Mouse (Mus musculus) left cerebral cortex, postnatal 14 days (tissue): Measurements from ENCODE around the gene Olfr459. TPM values are rescaled to one million over a fixed set of nuclear protein-coding genes. Genes with fewer than 3 reads are reported as not detected.

Experiments used
- DNase-seq, 2 experiments: peaks; one replicate each; pipeline ENCODE4 v3.0.0; 2021 to 2022; ENCODE audit warnings: low spot score in 2 of 2, mixed read lengths in 1 of 2
- intact Hi-C: fragments of 180-260 bp; cut with DNase I; formaldehyde crosslinking; loops from one replicate; pipeline ENCODE4 v1.15.1; 2025
- long read RNA-seq, 2 experiments: library from polyadenylated mRNA; stranded (forward); transcript quantifications; one replicate each; pipeline ENCODE4 v2.0.0; 2021
- total RNA-seq, 2 experiments: library from RNA; stranded (reverse); gene quantifications; 2 replicates each; pipeline ENCODE4 v1.2.3; 2021

Olfr459 gene
- not detected for total RNA-seq
- long read RNA-seq, experiment 1 = 0 reads
- long read RNA-seq, experiment 2 = 0 reads

GRCm38 (mm10) chr6:41775077-41775476 is at the start of gene Olfr459:
Gene Olfr459, minus strand, starts transcription at chr6:41775177.
- intact Hi-C loops = loop anchor here (2.0 kb wide), 1 partner anchor 408 kb away; no protein-coding TSS in a partner anchor
- no peak for DNase-seq

GRCm38 (mm10) chr6:41824086-41824485 is 49.1 kb upstream of the Olfr459 start:
- DNase-seq = no peak
- intact Hi-C loops = no loop called here

- DNase-seq = no peak
- intact Hi-C loops = no loop called here
Observed at GRCm38 (mm10) chr6:41786700-41787099, 11.7 kb upstream of the Olfr459 start.

DNA sequence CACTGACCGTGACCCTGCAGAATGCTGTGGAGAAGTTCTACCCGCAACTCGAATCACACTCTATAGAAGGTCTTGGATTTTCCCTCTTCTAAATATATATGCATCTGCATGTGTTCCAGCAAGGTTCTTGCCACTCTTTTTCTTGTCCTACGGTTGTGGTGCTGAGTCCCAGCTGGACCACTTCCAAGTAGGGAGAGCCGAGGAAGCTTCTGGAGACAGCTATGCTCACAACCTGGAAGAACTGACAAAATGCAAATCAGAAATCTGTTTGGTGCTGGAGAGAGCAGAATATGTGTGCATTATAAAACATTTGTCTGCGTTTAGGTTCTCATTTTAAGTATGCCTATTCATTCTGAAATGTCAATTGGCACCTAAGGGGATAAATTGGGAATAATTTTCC is 744 bp upstream of the Olfr459 start:
- DNase-seq = peak; percentile 73 to 91
- intact Hi-C loops = loop anchor here (2.0 kb wide), 1 partner anchor 407 kb away; no protein-coding TSS in a partner anchor

- intact Hi-C loops = no loop called here
- DNase-seq = no peak
Observed at GRCm38 (mm10) chr6:41769872-41770271, 5.1 kb downstream of the Olfr459 start.

DNA sequence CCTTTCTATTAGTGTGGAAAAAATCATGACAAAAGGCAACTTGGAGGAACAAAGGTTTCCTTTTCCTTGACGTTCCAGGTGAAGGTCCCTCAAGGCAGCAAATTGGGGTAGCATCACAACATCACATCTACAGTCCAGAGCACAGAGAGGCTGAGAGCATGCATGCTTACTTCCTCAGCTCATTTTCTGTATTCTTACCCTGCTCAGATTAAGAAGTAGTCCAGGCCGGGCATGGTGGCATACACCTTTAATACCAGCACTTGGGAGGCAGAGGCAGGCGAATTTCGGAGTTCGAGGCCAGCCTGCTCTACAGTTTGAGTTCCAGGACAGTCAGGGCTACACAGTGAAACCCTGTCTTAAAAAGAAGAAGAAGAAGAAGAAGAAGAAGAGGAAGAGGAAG is 10.7 kb downstream of the Olfr459 start:
- intact Hi-C loops = loop anchor here (5.0 kb wide), 1 partner anchor 818 kb away; no protein-coding TSS in a partner anchor
- no peak for DNase-seq

DNA sequence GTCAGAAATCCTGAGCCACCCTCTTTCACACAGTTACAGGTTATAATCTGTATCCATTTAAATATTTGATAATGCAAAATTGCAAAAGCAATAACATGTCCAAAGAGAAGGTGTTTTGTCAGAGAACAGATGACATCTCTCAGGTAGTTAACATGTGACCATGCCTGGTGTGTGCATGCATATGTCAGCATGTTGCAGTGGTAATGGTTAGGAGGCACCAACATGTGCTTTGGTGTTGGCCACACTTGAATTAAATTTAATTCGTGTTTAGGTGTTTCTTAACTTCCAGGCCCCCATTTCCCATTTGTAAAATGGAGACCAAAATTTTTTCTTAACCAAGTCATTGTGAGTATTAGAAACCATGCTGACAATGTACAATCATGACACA is 12.6 kb downstream of the Olfr459 start:
- DNase-seq = no peak
- intact Hi-C loops = loop anchor here (5.0 kb wide), 1 partner anchor 820 kb away; no protein-coding TSS in a partner anchor

DNA sequence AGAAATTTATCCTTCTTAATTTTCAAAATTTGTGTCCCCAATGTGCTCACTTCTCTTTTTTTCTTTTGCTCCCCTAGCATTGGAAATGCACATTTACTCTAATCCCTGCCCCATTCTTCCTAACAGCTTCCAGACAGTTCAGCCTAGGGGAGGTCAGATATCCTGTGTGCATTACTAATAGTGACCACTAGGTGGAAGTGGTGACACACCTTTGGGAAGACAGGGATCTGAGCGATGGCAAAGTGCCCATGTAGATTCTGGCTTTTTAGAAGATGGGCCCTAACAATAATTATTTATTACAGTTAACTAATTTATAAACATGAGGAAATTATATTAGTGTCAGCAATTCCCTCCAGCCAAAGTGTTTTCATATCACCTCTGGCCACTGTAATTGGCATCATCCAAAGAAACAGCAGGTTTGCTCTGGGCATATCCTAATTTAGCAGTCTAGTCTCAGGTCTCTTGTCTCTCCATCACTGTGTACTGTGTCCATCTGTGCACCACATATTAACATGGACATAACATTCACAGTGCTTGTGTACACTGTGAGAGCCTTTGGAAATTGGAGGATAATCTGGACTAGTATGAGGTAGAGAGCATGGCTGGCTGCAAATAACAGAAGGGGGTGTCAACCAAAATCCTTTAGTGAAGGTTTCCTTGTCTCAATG is 13.1 kb downstream of the Olfr459 start:
- peak; percentile 82 to 84 for DNase-seq
- intact Hi-C loops = loop anchor here (2.0 to 5.0 kb wide), 2 partner anchors 435 to 820 kb away; no protein-coding TSS in a partner anchor

GRCm38 (mm10) chr6:41759618-41760017 is 15.4 kb downstream of the Olfr459 start:
- intact Hi-C loops = loop anchor here (2.0 to 5.0 kb wide), 3 partner anchors 127 to 823 kb away; no protein-coding TSS in a partner anchor
- DNase-seq = peak in 1 of 2 experiments; percentile 14

DNA sequence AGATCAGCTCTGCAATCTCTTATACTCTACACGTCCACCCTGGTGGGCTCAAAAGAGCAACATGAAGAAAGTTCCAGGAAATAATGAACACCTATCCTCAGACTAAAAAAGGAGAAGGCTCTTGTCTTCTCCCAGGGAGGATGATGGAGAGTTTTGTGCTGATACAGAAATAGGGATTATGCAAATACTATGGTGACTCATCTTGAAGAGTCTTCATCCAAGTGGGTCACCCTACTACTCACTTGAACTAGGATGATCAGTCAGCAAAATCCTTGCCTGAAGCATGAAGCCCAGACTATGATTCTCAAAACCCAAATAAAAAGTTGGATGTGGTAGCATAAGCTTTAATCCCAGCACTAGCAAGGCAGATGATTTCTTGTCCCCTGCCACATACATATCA is 16.6 kb downstream of the Olfr459 start:
- intact Hi-C loops = loop anchor here (5.0 kb wide), 1 partner anchor 126 kb away; no protein-coding TSS in a partner anchor
- DNase-seq = peak in 1 of 2 experiments; percentile 13

GRCm38 (mm10) chr6:41757199-41757598 is 17.8 kb downstream of the Olfr459 start:
- DNase-seq = no peak
- intact Hi-C loops = loop anchor here (5.0 kb wide), 1 partner anchor 125 kb away; no protein-coding TSS in a partner anchor

DNA sequence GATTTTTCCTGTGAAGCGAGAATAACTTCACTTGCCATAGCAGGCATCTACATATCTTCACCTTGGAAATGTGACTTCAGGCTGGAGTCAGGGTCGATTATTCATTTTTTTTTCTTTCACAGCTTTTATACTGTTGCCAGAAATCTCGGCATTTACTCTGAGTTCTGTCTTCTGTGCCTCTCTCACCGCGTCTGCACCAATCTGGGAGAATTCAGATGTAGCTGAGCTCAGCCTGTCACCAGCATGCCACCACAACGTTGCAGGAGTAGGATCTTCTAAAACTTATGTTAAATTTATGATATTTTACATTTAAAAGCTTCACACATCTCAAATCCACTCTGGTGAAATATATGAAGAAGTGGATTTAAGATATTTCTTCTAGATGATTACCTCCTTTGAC is 20.4 kb downstream of the Olfr459 start:
- peak in 1 of 2 experiments; percentile 19 for DNase-seq
- intact Hi-C loops = loop anchor here (5.0 kb wide), 1 partner anchor 122 kb away; no protein-coding TSS in a partner anchor

DNA sequence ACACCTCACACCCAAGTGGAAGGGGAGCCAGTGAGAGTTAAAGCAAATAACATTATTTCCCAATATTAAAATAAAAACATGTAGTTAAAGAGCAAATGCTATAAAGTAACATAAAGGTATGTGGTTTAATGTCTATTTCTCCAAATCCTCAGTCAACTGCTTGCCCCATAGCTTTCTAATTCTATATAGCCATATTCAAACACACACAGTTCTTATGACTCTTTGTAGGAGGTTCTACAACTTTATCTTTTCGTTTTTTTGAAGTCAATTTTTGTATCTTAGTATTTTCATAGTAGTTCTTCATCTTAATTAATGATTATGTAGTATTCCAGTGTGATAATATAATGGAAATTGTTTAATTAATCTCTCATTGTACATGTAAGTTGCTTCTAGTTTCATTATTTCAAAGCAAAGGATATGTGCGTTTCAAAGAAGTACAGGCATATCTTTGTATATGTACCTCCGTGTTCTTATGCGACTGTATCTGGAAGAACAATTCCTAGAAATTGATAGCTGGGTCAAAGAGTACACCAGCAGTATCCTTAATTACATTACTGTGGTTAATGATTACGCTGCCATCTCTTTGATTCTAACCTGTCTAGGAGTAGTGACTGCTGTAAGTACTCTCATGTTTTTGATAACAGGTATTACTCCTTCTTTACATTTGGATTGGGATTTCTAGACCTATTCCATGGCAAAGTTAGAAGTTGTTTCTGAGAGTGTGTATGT is 30.1 kb downstream of the Olfr459 start:
- intact Hi-C loops = no loop called here
- no peak for DNase-seq

DNA sequence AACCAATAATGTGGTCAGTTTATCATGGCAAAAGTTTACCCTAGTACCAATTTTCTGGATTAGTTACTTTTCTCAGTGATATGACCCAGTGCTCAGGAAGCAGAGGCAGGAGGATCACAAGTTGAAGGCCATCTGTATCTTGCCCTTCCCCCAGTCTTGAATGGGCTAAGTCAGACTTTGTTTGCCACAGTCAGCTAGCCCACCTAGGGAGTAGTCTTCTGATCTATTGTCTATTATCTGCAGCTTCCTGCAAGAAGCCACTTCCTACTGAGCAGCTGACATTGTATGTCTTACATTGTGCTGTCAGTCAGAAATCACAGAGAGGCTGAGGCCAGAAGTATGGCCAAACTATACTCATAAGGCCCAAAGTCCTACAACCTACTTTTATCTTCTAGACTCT is 33.9 kb downstream of the Olfr459 start:
- intact Hi-C loops = no loop called here
- DNase-seq = no peak

DNA sequence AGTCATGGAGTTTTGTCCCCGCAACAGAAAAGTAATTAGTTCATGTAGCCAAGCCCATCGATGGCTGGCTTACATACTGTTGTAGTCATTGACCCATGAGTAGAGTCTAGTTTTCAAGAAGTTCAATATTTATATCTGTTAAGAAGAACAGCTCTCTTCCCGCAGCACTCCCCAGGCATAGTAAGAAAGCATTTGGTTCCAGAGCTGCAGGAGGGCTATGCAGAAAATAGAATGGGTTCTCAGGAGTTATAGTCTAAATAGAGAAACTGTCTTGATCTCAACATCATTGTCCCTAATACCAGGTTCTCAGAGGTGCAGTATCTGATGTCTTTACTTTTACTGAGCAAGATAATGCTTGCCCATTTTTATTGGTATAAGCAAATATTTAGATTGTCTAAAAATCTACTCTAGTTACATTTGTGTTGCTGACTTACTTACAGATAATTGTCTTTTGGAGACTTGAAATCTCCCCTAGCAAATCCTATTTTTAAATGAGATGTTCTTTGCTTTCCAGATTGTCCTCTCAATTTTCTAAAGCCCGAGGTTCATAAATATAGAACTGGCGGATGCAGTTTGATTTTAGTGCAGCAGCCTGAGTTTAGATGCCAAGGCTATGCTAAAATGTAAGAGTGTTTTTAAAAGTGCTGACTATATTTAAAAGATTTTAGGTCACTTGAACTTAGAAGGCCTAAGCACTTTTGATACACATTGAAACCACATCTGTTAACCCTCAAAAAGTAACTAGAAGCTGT is 40.1 kb downstream of the Olfr459 start:
- intact Hi-C loops = no loop called here

DNA sequence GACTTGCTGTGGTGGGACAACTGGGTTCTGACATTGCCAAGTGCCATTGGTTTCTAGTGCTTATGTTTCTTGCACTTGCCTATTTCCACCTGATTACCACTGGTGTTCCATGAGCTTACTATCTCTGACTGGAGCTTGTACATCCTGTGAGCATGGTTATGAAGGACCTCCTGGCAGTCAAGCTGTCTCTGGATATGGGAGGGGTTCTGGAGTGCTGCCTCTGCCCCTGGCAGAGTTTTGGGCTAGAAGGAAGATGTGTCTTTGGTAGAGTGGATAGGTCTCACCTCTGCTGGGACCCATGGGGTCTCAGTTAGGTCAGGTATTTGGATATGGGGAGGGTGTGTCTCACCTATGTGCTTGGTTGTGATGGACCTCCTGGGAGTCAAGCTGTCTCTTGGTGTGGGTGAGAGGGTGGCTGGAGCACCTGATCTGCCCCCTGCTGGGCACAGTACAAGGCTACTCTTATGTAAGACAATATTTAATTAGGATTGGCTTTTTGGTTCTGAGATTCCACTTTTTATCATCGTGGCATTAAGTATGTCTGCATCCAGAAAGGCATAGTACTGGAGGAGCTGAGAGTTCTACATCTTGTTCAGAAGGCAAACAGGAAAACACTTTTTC is 46.9 kb downstream of the Olfr459 start:
- no peak for DNase-seq
- intact Hi-C loops = no loop called here

More for the DNA sequence above, 40.1 kb downstream of the Olfr459 start:
- peak in 1 of 2 experiments; percentile 33 for DNase-seq

GRCm38 (mm10) chr6:41721430-41721829 is 53.5 kb downstream of the Olfr459 start:
- intact Hi-C loops = no loop called here
- no peak for DNase-seq
